Mouse (Mus musculus): ENCODE measurements around the gene Ncapd2. TPM values are rescaled to one million over a fixed set of nuclear protein-coding genes. Genes with fewer than 3 reads are reported as not detected.

The Ncapd2 gene
- polyA plus RNA-seq, 1 experiment from 2014 or later = 135 TPM

DNA sequence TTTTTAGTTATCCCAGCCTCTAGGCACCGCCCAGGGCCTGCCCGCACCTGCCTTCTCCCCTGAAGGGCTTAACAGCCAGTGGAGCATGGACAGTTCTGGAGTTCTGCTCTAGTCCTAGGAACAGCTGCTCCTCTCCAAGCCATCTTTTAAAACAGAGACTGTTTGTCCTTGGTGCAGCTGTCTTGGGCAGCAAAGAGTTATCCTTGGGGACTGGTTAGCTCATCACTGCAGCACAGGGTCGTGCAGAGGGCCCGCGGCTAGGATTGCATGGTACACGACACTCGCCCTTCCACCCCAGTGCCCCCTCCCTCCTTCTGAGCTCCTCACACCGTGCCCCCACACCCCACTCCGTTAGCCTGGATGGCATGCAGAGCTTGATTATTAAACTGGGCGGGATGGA, 44.2 kb downstream of the Ncapd2 start:
- WGBS = 58% methylated on average over 10 of the region's 10 CpGs
- Histone ChIP-seq H3K4me1 (replicated peaks; ENCODE audit: control insufficient read depth, insufficient read depth, low read length) (peaks cover 31% of the 10 kb centered on the region), H3K9me3 (ENCODE audit: control insufficient read depth, low read length) (no peaks in the 10 kb centered on the region), H3K4me2 (ENCODE audit: low read depth, low read length) (no peak overlapping the region), H3K27me3 (ENCODE audit: control insufficient read depth, insufficient read depth, low read depth, low read length) (no peaks in the 10 kb centered on the region), H3K9ac (ENCODE audit: low read length) (no peak overlapping the region; the same call in 1 of the 2 replicates), H3K27ac (ENCODE audit: low read length) (no peak overlapping the region), H3K36me3 (ENCODE audit: control insufficient read depth, insufficient read depth, low read length) (peaks cover 5% of the 10 kb centered on the region; the same call in 1 of the 2 replicates), H3K4me3 (ENCODE audit: low read length) (no peak overlapping the region)
- ATAC-seq (ENCODE audit: low read depth) = no peak

- Histone ChIP-seq H3K9ac (ENCODE audit: low read length) (no peak overlapping the region; the same call in 1 of the 2 replicates), H3K4me3 (ENCODE audit: low read length) (no peak overlapping the region), H3K27me3 (ENCODE audit: control insufficient read depth, insufficient read depth, low read depth, low read length) (no peaks in the 10 kb centered on the region), H3K9me3 (ENCODE audit: control insufficient read depth, low read length) (no peaks in the 10 kb centered on the region), H3K4me2 (ENCODE audit: low read depth, low read length) (no peak overlapping the region), H3K36me3 (ENCODE audit: control insufficient read depth, insufficient read depth, low read length) (peaks cover 9% of the 10 kb centered on the region), H3K27ac (ENCODE audit: low read length) (no peak overlapping the region), H3K4me1 (replicated peaks; ENCODE audit: control insufficient read depth, insufficient read depth, low read length) (peaks cover 31% of the 10 kb centered on the region)
- ATAC-seq (ENCODE audit: low read depth) = no peak
- 81% methylated on average over 4 of the region's 4 CpGs for WGBS
Measured at GRCm38 (mm10) chr6:125146797-125147196, 44.7 kb downstream of the Ncapd2 start.

GRCm38 (mm10) chr6:125146148-125146547, 45.4 kb downstream of the Ncapd2 start:
- WGBS = 49% methylated on average over 7 of the region's 7 CpGs
- peaks cover 15% of the 10 kb centered on the region for H3K36me3 ChIP-seq (ENCODE audit: control insufficient read depth, insufficient read depth, low read length)
- no peaks in the 10 kb centered on the region for H3K27me3 ChIP-seq (ENCODE audit: control insufficient read depth, insufficient read depth, low read depth, low read length)
- ATAC-seq (ENCODE audit: low read depth) = no peak
- H3K4me1 ChIP-seq (replicated peaks; ENCODE audit: control insufficient read depth, insufficient read depth, low read length) = peaks cover 31% of the 10 kb centered on the region
- H3K27ac ChIP-seq (ENCODE audit: low read length) = no peak overlapping the region
- H3K4me2 ChIP-seq (ENCODE audit: low read depth, low read length) = peak overlapping the region; percentile 84
- peak overlapping the region; percentile 79; the same call in 1 of the 2 replicates for H3K9ac ChIP-seq (ENCODE audit: low read length)
- no peaks in the 10 kb centered on the region for H3K9me3 ChIP-seq (ENCODE audit: control insufficient read depth, low read length)
- peak overlapping the region; percentile 69 for H3K4me3 ChIP-seq (ENCODE audit: low read length)

DNA sequence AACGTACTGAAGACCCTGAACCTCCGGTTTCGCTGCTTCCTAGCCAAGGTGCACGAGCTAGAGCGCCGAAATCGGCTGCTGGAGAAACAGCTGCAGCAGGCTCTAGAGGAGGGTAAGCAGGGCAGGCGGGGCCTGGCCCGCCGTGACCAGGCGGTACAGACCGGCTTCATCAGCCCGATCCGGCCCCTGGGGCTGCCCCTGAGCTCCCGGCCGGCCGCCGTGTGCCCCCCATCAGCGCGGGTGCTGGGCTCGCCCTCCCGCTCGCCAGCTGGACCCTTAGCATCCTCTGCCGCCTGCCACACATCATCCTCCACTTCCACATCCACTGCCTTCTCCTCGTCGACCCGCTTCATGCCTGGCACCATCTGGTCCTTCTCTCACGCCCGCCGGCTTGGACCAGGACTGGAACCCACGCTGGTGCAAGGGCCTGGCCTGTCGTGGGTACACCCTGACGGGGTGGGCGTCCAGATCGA, 46.0 kb downstream of the Ncapd2 start:
- peak overlapping the region; percentile 78 for H3K27ac ChIP-seq (ENCODE audit: low read length)
- 7% methylated on average over 28 of the region's 35 CpGs for WGBS
- H3K4me2 ChIP-seq (ENCODE audit: low read depth, low read length) = peak overlapping the region; percentile 84
- H3K4me3 ChIP-seq (ENCODE audit: low read length) = peak overlapping the region; percentile 69
- H3K36me3 ChIP-seq (ENCODE audit: control insufficient read depth, insufficient read depth, low read length) = peaks cover 22% of the 10 kb centered on the region
- ATAC-seq (ENCODE audit: low read depth) = peak; percentile 69
- H3K27me3 ChIP-seq (ENCODE audit: control insufficient read depth, insufficient read depth, low read depth, low read length) = no peaks in the 10 kb centered on the region
- H3K9ac ChIP-seq (ENCODE audit: low read length) = peak overlapping the region; percentile 79
- H3K9me3 ChIP-seq (ENCODE audit: control insufficient read depth, low read length) = no peaks in the 10 kb centered on the region
- peaks cover 31% of the 10 kb centered on the region for H3K4me1 ChIP-seq (replicated peaks; ENCODE audit: control insufficient read depth, insufficient read depth, low read length)

DNA sequence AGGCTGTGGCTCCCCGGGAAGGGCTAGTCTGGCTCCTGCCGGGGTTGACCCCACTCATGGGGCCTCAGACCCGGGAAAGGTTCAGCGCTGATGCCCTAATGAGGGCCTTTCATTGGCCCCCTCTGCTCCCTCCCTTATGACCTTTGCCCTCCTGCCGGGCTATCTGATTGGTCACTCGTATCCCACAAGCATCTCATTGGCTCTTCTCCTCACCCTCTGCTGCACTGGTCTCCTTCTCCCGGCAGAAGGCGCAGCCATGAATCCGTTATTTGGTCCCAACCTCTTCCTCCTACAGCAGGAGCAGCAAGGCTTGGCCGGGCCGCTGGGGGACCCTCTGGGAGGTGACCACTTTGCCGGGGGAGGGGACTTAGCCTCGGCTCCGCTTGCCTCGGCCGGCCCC, 46.5 kb downstream of the Ncapd2 start, which contains the start of gene Iffo1:
Iffo1 (plus strand) TSS at position 241 of the 400 bp plus-strand sequence.
- ATAC-seq (ENCODE audit: low read depth) = peak; percentile 93
- Histone ChIP-seq H3K27me3 (ENCODE audit: control insufficient read depth, insufficient read depth, low read depth, low read length) (no peaks in the 10 kb centered on the region), H3K4me3 (ENCODE audit: low read length) (peak within 1 kb of the TSS; percentile 69), H3K9me3 (ENCODE audit: control insufficient read depth, low read length) (no peaks in the 10 kb centered on the region), H3K9ac (ENCODE audit: low read length) (peak within 1 kb of the TSS; percentile 79), H3K27ac (ENCODE audit: low read length) (peak within 1 kb of the TSS; percentile 78), H3K4me1 (replicated peaks; ENCODE audit: control insufficient read depth, insufficient read depth, low read length) (peaks cover 31% of the 10 kb centered on the region), H3K36me3 (ENCODE audit: control insufficient read depth, insufficient read depth, low read length) (peaks cover 24% of the 10 kb centered on the region), H3K4me2 (ENCODE audit: low read depth, low read length) (peak within 1 kb of the TSS; percentile 84)
- 2% methylated on average over 16 of the region's 16 CpGs for WGBS

GRCm38 (mm10) chr6:125143904-125144303, 47.6 kb downstream of the Ncapd2 start:
- H3K9ac ChIP-seq (ENCODE audit: low read length) = no peak overlapping the region
- H3K27me3 ChIP-seq (ENCODE audit: control insufficient read depth, insufficient read depth, low read depth, low read length) = no peaks in the 10 kb centered on the region
- H3K4me3 ChIP-seq (ENCODE audit: low read length) = no peak overlapping the region
- ATAC-seq (ENCODE audit: low read depth) = no peak
- H3K9me3 ChIP-seq (ENCODE audit: control insufficient read depth, low read length) = no peaks in the 10 kb centered on the region
- H3K36me3 ChIP-seq (ENCODE audit: control insufficient read depth, insufficient read depth, low read length) = peaks cover 35% of the 10 kb centered on the region
- H3K27ac ChIP-seq (ENCODE audit: low read length) = no peak overlapping the region
- H3K4me1 ChIP-seq (replicated peaks; ENCODE audit: control insufficient read depth, insufficient read depth, low read length) = peaks cover 24% of the 10 kb centered on the region
- 77% methylated on average over 9 of the region's 9 CpGs for WGBS
- H3K4me2 ChIP-seq (ENCODE audit: low read depth, low read length) = no peak overlapping the region

- no peak for ATAC-seq (ENCODE audit: low read depth)
- Histone ChIP-seq H3K27ac (ENCODE audit: low read length) (no peak overlapping the region), H3K4me1 (replicated peaks; ENCODE audit: control insufficient read depth, insufficient read depth, low read length) (peaks cover 21% of the 10 kb centered on the region), H3K27me3 (ENCODE audit: control insufficient read depth, insufficient read depth, low read depth, low read length) (no peaks in the 10 kb centered on the region), H3K9me3 (ENCODE audit: control insufficient read depth, low read length) (no peaks in the 10 kb centered on the region), H3K4me2 (ENCODE audit: low read depth, low read length) (no peak overlapping the region), H3K36me3 (ENCODE audit: control insufficient read depth, insufficient read depth, low read length) (peaks cover 40% of the 10 kb centered on the region), H3K4me3 (ENCODE audit: low read length) (no peak overlapping the region), H3K9ac (ENCODE audit: low read length) (no peak overlapping the region)
- 70% methylated on average over 3 of the region's 3 CpGs for WGBS
Measured at GRCm38 (mm10) chr6:125143128-125143527, 48.4 kb downstream of the Ncapd2 start.

DNA sequence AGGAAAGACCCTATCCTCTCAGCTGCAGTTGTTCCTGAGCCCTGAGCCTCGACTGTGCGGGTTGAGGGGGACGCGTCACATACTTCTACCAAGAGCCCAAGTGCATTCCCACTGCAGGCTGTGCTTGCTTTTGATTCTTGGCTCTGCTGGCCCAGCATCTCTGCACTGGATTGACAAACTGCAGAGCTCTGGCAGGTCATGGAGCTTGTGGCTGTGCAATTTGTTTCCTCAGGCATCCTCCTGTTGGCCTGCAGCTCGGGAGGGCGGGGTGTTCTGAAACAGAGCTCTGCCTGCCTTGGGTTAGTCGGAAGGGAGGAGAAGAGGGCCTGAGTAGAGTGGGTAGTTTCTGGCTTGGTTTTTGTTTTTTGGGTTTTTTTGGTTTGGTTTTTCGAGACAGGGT, 49.1 kb downstream of the Ncapd2 start:
- Histone ChIP-seq H3K9me3 (ENCODE audit: control insufficient read depth, low read length) (no peaks in the 10 kb centered on the region), H3K36me3 (ENCODE audit: control insufficient read depth, insufficient read depth, low read length) (peaks cover 44% of the 10 kb centered on the region), H3K27me3 (ENCODE audit: control insufficient read depth, insufficient read depth, low read depth, low read length) (no peaks in the 10 kb centered on the region), H3K9ac (ENCODE audit: low read length) (no peak overlapping the region), H3K4me3 (ENCODE audit: low read length) (no peak overlapping the region), H3K27ac (ENCODE audit: low read length) (no peak overlapping the region), H3K4me1 (replicated peaks; ENCODE audit: control insufficient read depth, insufficient read depth, low read length) (peaks cover 17% of the 10 kb centered on the region), H3K4me2 (ENCODE audit: low read depth, low read length) (no peak overlapping the region)
- WGBS = 88% methylated on average over 8 of the region's 8 CpGs
- no peak for ATAC-seq (ENCODE audit: low read depth)

DNA sequence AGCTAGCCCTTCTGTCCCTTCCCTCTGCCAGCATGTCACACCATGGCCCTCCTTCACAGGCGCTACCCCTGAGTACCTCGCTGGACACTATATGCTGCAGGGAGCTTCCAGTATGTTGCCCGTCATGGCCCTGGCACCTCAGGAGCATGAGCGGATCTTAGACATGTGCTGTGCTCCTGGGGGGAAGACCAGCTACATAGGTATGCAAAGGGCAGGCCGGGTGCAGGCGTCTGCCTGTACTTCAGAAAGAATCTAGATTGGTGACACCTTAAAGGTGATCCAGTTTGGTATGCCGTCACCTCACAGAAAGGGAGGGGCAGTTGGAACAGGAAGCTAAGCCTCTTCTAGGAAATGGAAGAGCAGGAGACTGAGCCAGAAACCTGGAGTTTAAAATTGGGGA, 51.8 kb downstream of the Ncapd2 start:
- H3K9me3 ChIP-seq (ENCODE audit: control insufficient read depth, low read length) = no peaks in the 10 kb centered on the region
- no peak overlapping the region for H3K4me3 ChIP-seq (ENCODE audit: low read length)
- peaks cover 64% of the 10 kb centered on the region for H3K36me3 ChIP-seq (ENCODE audit: control insufficient read depth, insufficient read depth, low read length)
- no peaks in the 10 kb centered on the region for H3K27me3 ChIP-seq (ENCODE audit: control insufficient read depth, insufficient read depth, low read depth, low read length)
- ATAC-seq (ENCODE audit: low read depth) = no peak
- 0 out of 2 replicates have a peak, but pooled peaks cover under 1% of the 10 kb centered on the region for H3K4me1 ChIP-seq (replicated peaks; ENCODE audit: control insufficient read depth, insufficient read depth, low read length)
- H3K4me2 ChIP-seq (ENCODE audit: low read depth, low read length) = no peak overlapping the region
- H3K9ac ChIP-seq (ENCODE audit: low read length) = no peak overlapping the region
- no peak overlapping the region for H3K27ac ChIP-seq (ENCODE audit: low read length)
- WGBS = 87% methylated on average over 7 of the region's 7 CpGs
